Mouse (Mus musculus) left cerebral cortex, adult 11 months (tissue): ENCODE data around the gene Leng8.
"Not testable (repeated sequence)": the region's sequence is repeated elsewhere in the genome, so short reads cannot be mapped to it uniquely, and the experiment has no call there.

Source experiments
- DNase-seq: peaks from one replicate; pipeline ENCODE4 v3.0.0; 2022; ENCODE audit warnings: low spot score

Leng8 gene

DNA sequence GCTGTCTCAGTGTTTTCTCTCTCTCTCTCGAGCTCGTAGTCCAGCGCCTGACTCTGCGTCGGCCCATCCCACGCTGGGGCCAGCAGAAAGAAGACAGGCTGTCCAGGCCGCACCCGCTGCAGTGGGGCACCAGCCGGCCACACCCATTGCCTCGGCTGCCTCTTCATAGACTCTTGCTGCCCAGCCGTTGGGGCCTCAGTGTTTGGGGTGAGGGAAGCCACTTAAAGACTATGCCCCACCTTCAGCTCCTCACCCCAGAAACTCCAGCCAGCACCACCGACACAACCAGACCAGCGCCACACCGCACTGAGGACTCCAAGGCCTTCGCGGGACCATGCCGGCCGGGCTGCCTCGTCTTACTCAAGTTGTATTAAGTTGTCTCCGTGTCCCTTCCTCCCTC is 10.5 kb downstream of the Leng8 start:
- no peak for DNase-seq

DNA sequence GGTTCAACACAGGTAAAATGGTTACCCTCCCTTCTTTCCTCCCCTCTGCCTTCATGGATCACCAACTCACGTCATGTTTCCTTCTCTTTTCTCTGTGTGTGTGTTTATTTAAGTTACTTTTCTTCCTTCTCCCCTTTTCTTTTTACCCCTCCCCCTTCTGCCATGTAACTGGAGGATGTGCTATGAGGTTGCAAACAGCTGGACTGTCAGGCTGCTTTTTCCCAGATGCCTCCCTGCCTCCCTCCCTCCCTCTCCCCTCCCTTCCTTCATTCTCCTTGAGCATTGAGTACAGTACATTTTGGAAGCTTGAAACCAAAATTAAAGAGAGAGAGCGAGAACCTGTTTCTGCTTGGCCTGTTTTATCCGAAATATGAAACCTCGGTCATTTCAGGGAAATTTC is 11.0 kb downstream of the Leng8 start:
- no peak for DNase-seq

DNA sequence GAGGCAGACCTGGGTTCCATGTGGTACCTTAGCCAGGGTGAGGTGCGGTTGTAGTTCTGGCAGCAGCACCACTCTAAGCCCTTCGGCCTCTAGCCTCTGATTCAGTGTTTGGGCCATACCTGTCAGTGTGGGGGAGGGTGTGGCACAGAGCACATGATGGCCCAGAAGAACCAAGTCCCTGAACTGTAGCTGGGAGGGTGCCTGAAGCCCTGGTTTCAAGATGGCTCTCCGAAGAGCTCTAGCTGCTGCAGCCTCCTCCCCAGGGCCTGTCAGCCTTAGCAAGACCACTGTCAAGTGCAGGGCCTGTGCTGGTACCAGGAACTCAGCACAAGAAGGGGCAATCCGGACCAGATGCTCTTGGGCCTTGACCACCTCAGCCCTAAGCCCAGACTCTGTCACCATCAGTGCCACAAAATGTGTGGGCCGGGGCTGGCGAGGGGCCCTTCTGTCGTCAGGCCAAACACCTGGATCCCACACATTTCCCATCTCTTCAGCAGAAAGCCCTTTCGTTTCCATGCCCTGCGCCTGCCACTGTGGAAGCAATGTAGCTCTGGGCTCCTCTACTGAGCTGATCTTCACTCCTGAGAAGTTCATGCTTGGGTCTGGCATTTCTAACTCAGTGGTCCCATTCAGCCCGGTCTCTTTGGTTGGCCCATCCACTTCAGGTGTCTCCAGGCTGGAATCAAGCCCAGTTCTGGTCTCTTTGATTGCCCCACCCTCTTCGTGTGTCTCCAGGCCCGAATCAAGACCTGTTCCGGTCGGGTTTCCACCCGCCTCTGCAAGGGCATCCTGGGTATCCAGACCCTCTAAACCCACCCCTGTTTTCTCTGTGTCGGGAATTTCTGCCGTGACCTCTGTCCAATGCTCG is 11.7 kb downstream of the Leng8 start:
- DNase-seq, result no peak

DNA sequence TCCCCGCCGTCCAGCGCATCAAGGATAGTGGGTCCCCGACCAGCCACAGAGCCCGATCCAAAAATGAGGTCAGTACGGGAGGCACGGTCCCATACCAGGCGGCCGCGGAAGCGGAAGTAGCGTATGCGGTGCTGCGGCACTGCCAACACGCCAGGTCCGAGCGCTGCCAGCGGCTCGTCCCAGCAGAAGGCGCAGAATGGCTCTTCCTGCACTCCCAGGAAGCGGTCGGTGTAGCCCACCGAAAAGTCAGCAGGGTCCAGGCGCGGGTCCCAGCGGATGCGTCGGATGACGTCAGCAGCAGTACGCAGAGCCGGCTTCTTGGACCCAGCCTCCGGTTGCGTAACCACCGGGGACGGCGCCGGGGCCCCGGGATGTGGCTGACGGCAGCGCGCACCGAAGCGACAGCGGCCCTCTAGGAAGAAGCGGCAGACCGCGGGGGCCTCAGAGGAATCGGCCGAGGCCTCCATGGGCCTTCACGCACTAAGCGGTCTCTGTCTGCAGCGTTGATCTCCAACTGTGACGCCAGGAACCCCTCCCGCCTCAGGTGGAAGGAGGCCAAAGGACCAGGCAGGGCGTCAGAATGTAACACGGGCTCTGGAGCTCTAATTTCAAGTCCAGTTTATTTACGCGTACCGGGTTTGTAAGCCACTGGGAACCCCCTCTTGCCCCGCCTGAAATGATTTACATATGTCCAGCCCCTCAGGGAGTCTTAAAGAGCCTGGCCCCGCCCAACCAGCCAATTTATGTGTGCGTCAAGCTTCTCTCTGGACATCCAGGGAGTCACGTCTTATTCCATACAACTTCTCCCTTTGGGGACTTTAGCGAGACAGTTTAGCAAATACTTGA is 12.6 kb downstream of the Leng8 start:
- peak; percentile 76 for DNase-seq

DNA sequence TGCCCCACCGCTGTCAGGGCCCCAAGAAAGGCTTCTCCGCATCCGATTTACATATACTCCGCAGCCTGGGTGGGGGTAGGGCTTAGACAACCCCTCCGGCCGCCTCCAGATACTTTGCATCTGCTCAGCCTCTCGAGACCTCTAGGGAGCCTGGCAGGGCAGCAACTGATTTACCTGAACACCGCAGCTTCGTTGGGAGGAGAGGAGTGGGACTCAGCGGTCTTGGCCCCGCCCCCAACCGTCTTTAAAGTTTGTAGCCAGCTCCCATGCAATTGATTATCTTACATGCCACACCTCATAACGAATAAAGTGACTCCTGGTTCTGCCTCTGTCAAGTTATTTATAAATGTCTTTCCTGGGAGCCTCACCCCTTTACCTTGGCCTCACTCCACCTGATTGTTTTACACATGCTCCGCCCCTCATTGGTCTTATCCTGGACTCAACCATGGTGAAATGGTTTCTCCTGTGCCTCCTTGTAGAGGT is 13.3 kb downstream of the Leng8 start, which contains the start of gene Leng9:
Gene Leng9, minus strand, starts transcription at position 316 of the 483 bp plus-strand sequence.
- no peak for DNase-seq

DNA sequence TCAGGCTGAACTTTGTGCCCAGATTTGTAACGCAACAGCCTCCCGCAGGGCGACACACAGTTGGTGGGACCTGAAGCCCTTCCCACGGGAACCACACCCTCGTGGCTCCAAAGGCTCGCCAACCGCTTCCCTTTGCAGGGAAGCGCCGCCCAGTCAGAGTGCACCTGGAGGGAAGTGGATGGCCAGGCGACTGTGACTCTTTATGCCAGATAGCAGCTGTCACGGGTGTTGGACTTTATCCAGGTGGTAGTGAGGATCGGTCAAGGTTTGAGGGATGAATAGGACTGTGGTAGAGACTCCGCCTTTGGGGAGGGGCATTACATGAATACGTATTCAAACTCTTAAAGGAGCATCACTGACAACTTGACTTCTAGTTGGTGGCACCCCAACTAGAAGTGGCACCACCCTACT is 14.0 kb downstream of the Leng8 start:
- no peak for DNase-seq

DNA sequence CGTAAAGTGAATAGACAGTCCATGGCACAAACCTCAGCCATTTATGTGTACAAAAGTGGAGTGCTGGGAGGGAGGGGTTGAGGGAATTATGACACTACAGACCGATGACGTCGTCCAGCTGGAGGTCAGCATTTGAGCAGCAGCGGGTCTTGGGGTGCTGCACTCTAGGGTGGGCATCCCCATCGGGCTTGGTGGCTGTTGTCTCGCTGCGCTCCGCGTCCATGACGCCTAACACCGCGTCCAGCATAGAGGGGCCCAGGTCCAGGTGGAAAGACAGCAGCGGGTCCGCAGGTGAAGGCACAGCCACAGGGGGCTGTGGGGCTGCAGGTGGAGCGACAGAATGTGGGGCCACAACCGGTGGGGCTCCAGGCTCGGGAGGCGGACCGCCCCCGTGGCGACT is 14.4 kb downstream of the Leng8 start:
- no peak for DNase-seq

DNA sequence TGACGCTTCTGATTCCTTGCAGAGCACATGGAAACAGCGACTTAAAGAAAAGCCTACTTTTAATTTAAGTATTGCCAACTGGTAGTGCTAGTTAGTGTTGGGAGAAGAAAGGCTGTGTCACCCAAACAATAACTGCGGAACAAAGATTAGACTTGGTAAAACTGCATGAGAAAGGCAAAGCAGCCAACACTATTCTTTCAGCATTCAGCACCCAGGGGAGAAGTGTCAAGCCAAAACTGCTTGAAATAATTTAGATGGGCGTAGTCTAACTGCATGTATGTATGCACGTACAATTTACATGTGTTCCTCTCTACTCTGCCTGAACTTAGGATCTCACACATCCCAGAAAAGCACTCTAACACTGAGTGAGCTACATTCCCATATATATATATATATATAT is 17.5 kb downstream of the Leng8 start:
- DNase-seq, result no peak

DNA sequence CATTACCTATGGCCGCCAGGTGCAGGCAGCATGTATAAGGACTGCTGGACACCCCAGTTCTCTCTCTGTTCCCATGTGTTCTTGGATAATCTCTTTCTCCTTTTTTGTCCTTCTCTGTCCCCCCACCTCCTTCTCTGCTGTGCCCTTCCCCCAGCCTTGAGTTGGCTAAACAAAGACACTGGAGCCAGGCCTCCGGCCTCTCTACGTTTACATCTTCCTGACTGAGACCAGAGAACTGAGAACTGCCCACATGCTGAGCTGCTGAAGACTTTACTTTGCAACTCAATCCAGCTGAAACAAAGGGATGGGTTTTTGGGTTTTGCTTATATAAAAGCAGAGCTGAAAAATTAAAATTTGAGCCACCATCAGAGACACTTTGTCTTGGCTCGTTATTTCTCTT is 18.1 kb downstream of the Leng8 start:
- DNase-seq, result no peak

DNA sequence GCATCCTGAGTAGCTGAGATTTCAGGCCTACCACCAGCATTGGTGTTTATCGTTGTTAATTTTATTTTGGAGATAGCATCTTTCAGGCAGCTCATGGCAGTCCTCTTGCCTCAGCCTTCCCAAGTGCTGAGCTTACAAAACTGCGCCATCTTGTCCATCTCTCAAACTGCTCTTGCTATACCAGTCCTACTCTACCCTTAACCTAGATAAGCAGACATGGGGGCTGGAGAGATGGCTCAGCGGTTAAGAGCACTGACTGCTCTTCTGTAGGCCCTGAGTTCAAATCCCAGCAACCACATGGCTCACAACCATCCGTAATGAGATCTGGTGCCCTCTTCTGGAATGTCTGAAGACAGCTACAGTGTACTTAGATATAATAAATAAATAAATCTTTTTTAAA is 24.8 kb downstream of the Leng8 start:
- DNase-seq, result not testable (repeated sequence)

DNA sequence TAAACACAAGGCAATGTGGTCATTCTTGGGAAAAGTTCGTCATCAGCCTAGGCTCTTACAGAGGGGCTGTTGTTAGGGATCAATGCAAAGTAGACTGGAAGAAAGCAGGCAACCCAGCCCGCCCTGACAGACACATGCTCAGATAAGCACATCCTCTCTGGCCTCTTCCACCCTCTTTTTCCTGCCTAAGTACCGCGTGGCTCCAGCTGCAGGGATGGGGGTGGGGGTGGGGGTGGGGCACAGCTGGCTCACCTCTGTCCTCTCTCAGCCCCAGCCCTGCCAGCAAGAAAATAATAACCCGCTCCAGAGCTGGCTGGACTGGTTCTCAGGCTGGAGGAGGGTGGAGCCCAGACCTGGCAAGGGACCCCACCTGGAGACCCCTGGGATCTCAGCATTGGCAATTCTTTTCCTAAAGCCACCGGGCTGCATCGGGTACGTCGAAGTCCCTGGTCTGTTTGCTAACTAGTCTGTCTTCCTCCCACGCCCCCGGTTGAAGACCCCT is 26.8 kb downstream of the Leng8 start:
- no peak for DNase-seq

DNA sequence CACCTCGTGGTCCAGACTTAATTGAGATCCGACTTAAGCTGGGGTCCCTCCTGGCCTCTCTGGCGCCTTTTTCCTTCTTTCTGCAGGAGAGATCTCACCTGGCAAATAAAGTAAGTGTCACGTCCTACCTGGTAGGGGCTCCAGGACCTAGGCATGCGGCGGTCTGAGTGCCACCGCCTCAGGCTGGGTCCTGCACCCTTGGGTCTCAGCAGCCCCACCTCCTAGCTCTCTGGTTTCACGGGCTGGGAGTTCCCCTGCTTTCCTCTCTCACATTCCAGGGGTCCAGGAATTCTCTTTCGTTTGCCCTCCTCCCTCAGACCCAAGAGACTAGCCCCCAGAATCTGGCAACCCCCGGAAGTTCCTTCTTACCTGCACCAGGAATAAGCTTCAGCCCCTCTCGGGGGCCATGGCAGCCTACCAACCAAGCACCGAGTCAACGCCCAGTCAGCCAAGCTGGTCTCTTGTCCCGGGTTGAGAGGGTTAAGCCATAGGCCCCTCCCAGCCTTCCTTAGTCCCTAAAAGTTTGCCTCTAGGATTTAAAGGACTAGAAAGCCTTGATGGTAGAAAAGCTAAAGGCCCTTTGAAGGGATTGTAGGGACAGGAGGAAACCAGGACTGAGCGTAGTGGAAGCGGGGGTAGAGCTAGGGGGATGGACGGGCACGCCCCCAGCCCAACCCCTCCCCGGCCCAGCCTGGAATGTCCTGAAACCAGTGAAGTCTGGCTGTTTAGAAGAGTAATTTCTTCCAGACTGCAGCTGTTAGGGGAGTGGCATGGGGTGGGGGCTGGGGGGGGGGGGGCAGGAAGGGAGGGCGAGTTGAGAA is 27.5 kb downstream of the Leng8 start, which contains the start of gene Cdc42ep5:
Gene Cdc42ep5, minus strand, starts transcription at position 771 of the 821 bp plus-strand sequence.
- DNase-seq, result no peak

DNA sequence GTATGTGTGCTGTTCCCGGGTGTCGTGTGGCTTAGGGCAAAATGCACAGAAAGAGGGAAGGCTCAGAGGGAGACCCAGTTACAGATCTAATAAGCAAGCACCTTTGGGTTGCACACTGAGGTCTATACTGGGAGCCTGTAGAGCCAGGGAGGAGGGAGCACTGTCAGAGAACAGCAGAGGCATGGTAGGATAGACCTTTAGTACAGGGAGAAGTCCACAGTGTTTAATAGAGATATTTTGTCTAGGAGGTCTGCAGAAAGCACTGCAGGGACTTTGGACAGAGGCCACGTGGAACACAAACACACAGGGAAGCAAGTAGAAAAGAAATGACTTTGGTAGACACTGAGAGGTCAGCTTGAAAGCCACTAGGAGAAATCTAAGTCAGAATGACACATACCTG is 28.4 kb downstream of the Leng8 start:
- no peak for DNase-seq

DNA sequence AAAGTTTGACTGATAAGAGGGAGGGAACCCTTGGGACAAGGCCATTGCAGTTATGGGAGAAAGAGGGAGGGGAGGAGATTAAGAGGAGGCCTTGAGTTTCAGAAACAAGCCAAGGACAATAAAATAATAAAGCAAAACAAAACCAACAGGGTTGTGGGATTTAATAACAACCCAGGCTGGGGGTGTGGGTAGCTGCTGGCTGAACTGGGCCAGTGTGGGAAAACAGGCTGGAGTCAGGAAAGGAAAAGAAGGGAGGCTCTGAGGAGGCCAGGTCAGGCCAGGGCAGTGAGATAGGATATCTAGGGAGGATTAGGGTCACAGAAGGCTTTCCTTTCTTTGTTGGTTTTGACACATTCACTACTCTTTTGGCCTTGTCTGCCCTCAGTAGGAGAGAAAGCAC is 30.3 kb downstream of the Leng8 start:
- no peak for DNase-seq

DNA sequence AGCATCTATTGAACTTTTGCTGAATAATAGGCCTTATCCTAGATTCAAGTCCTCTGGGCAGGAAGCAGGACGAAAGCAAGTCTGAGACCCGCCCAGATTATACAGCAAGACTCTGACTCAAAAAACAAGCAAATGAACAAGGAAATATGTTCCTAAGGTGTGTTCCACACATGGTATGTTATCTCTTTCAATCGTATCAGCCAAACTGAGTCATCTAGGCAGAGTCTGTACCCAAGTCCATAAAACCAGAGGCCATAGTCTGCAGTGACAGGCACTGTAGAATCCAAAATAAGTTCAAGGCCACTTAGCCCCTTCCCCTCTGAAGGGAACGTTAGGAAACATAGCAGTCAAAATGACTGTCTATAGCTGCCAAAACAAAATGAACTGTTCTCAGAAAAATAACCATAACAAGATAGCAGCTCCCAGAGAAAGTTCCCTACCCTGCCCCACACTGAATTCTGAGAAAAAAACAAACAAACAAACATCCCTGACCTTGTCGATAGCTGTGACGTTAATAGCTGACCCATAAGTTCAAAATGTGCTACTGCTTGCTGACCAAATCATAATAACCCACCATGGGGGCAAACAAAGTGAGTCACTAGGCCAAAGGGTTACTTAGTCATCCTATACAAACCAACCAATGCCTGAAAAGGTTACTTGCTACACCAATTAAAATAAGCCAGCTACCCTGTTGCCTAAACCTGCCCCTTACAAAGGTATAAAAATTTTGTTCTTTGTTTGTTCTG is 33.5 kb downstream of the Leng8 start:
- no peak for DNase-seq

DNA sequence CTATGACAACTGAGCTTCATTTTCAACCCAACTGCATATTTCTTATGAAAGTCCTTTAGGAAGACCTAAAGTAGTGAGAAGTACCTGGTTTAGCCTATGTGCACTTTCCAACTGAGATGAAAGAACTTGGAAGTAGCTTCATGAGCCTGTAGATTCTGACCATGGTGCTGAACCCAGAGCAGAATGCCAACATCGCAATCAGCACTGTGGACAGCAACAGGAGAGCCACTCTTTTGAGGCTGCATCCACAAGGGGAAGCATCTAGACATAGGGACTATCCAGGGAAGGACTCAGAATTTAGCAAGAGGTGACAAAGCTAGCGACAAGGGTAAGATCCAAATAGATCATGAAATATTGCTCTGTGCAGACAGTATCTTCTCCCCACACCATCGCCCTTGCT is 41.6 kb downstream of the Leng8 start:
- no peak for DNase-seq
